In genomic region chr5:136084891-136085651, GRCm38 (mm10) we compare ENCODE assay signal across 8 mouse cellular contexts. TPM values are rescaled to one million over a fixed set of nuclear protein-coding genes. Genes with fewer than 3 reads are reported as not detected.
A peak's percentile ranks its signal among the peaks of the same experiment; 100 is the strongest.
DNase-seq lines count a peak whose midpoint lies in the region; ATAC-seq and TF ChIP-seq lines count a peak whose summit lies in the region.

No protein-coding gene starts in this region.

- no peaks in the 10 kb centered on the region for H3K36me3 ChIP-seq in heart, embryonic 14.5 days (ENCODE audit: control insufficient read depth, insufficient read depth, low read length)
- H3K36me3 ChIP-seq in forebrain, embryonic 11.5 days (ENCODE audit: control insufficient read depth, insufficient read depth, low read length) = no peaks in the 10 kb centered on the region
- 0 out of 2 replicates have a peak, but pooled peaks cover 3% of the 10 kb centered on the region for H3K36me3 ChIP-seq in kidney, embryonic 14.5 days (ENCODE audit: control insufficient read depth, insufficient read depth, low read length)
- no peaks in the 10 kb centered on the region for H3K36me3 ChIP-seq in midbrain, embryonic 13.5 days

- H3K4me1 ChIP-seq in heart, embryonic 14.5 days (ENCODE audit: control insufficient read depth in 2 of 2, insufficient read depth in 2 of 2, low read length in 2 of 2) = peaks cover 5 to 7% of the 10 kb centered on the region in 2 experiments; a peak in 3 of 4 replicates
- H3K4me1 ChIP-seq in bone marrow macrophage, adult 2 months (ENCODE audit: control insufficient read depth, insufficient read depth, low read length) = peaks cover 39% of the 10 kb centered on the region
- H3K4me1 ChIP-seq in forebrain, embryonic 11.5 days (replicated peaks; ENCODE audit: control insufficient read depth, insufficient read depth, low read length) = peaks cover 15% of the 10 kb centered on the region; the same call in 1 of the 2 replicates
- peaks cover 13% of the 10 kb centered on the region for H3K4me1 ChIP-seq in kidney, embryonic 14.5 days (ENCODE audit: control insufficient read depth, insufficient read depth, low read length)
- H3K4me1 ChIP-seq in midbrain, embryonic 13.5 days (replicated peaks) = peaks cover 29% of the 10 kb centered on the region

- H3K9ac ChIP-seq in heart, embryonic 14.5 days (ENCODE audit: low read length) = no peak overlapping the region
- H3K9ac ChIP-seq in forebrain, embryonic 11.5 days (ENCODE audit: low read length) = no peak overlapping the region; the same call in none of the 2 replicates
- peak overlapping the region; percentile 28 for H3K9ac ChIP-seq in kidney, embryonic 14.5 days (ENCODE audit: low read depth, low read length)
- peak overlapping the region; percentile 49; the same call in 1 of the 2 replicates for H3K9ac ChIP-seq in midbrain, embryonic 13.5 days (replicated peaks)

- no peak overlapping the region for H3K27ac ChIP-seq in heart, embryonic 14.5 days (replicated peaks in 1 of 2; ENCODE audit: control insufficient read depth in 1 of 2, insufficient read depth in 1 of 2, low read depth in 2 of 2, low read length in 2 of 2)
- peak overlapping the region; percentile 95 for H3K27ac ChIP-seq in bone marrow macrophage, adult 2 months (ENCODE audit: insufficient read depth, low read depth, low read length)
- H3K27ac ChIP-seq in forebrain, embryonic 11.5 days (ENCODE audit: low read depth, low read length) = no peak overlapping the region
- H3K27ac ChIP-seq in kidney, embryonic 14.5 days (ENCODE audit: low read depth, low read length) = no peak overlapping the region
- H3K27ac ChIP-seq in midbrain, embryonic 13.5 days = peak overlapping the region; percentile 70

- no peak for TF ChIP-seq POLR2A in bone marrow macrophage, adult 2 months (IDR thresholded peaks at IDR 0.05; ENCODE audit: borderline replicate concordance, low read depth, low read length)

- no peak for DNase-seq in heart, adult 18-20 months
- peak; percentile 73 for DNase-seq in forebrain, embryonic 11.5 days (ENCODE audit: low spot score)
- peak; percentile 50 for DNase-seq in thymus, postnatal 0 days (ENCODE audit: low spot score)
- no peak for DNase-seq in urinary bladder, postnatal 25 days (ENCODE audit: low spot score)

- no peak for TF ChIP-seq CTCF in bone marrow macrophage, adult 2 months (IDR thresholded peaks at IDR 0.05; ENCODE audit: low read depth, low read length)

- no peak overlapping the region for H3K4me3 ChIP-seq in heart, embryonic 14.5 days (ENCODE audit: control insufficient read depth in 1 of 2, insufficient read depth in 1 of 2, low read depth in 1 of 2, low read length in 2 of 2)
- peak overlapping the region; percentile 92 for H3K4me3 ChIP-seq in bone marrow macrophage, adult 2 months (ENCODE audit: insufficient read depth, low read length)
- peak overlapping the region; percentile 48 for H3K4me3 ChIP-seq in forebrain, embryonic 11.5 days (ENCODE audit: low read depth, low read length)
- H3K4me3 ChIP-seq in kidney, embryonic 14.5 days (ENCODE audit: low read length) = peak overlapping the region; percentile 44
- H3K4me3 ChIP-seq in midbrain, embryonic 13.5 days (replicated peaks) = peak overlapping the region; percentile 58

- ATAC-seq in heart, embryonic 14.5 days (ENCODE audit: insufficient number of reproducible peaks, insufficient read depth, low FRiP score, low read depth) = no peak
- 0 out of 2 replicates have a peak, but pooled peaks have one; percentile 11 for ATAC-seq in forebrain, embryonic 11.5 days (replicated peaks; ENCODE audit: low FRiP score)
- peak; percentile 34 for ATAC-seq in kidney, embryonic 14.5 days (ENCODE audit: low FRiP score, low TSS enrichment)
- peak; percentile 57 for ATAC-seq in midbrain, embryonic 13.5 days

- 25% methylated on average over 21 of the region's 21 CpGs for WGBS in heart, embryonic 14.5 days
- 5% methylated on average over 21 of the region's 21 CpGs for WGBS in forebrain, embryonic 11.5 days
- WGBS in kidney, embryonic 14.5 days = 6% methylated on average over 21 of the region's 21 CpGs
- WGBS in midbrain, embryonic 13.5 days = 4% methylated on average over 17 of the region's 21 CpGs

- no peaks in the 10 kb centered on the region for H3K9me3 ChIP-seq in heart, embryonic 14.5 days (ENCODE audit: control insufficient read depth, low read length)
- H3K9me3 ChIP-seq in forebrain, embryonic 11.5 days (ENCODE audit: control insufficient read depth, low read length) = no peaks in the 10 kb centered on the region
- no peaks in the 10 kb centered on the region for H3K9me3 ChIP-seq in kidney, embryonic 14.5 days (ENCODE audit: control insufficient read depth, low read length)
- H3K9me3 ChIP-seq in midbrain, embryonic 13.5 days = no peaks in the 10 kb centered on the region

- H3K4me2 ChIP-seq in heart, embryonic 14.5 days (ENCODE audit: low read length) = peak overlapping the region; percentile 99; the same call in 1 of the 2 replicates
- peak overlapping the region; percentile 29 for H3K4me2 ChIP-seq in forebrain, embryonic 11.5 days (ENCODE audit: low read depth, low read length, severe bottlenecking)
- peak overlapping the region; percentile 56 for H3K4me2 ChIP-seq in kidney, embryonic 14.5 days (replicated peaks; ENCODE audit: low read depth, low read length)
- peak overlapping the region; percentile 87 for H3K4me2 ChIP-seq in midbrain, embryonic 13.5 days (replicated peaks)

- peaks cover 22% of the 10 kb centered on the region for H3K27me3 ChIP-seq in heart, embryonic 14.5 days (ENCODE audit: control insufficient read depth, insufficient read depth, low read length)
- H3K27me3 ChIP-seq in forebrain, embryonic 11.5 days (ENCODE audit: control insufficient read depth, insufficient read depth, low read length) = peaks cover 7% of the 10 kb centered on the region; the same call in 1 of the 2 replicates
- no peaks in the 10 kb centered on the region for H3K27me3 ChIP-seq in kidney, embryonic 14.5 days (ENCODE audit: control insufficient read depth, insufficient read depth, low read length)
- peaks cover 9% of the 10 kb centered on the region for H3K27me3 ChIP-seq in midbrain, embryonic 13.5 days

RNA-seq across cellular contexts. Expression of gene Rasa4, which starts 1.4 kb away (rescaled TPM):
- polyA plus RNA-seq in heart, embryonic 14.5 days (2014; fragmentation: Nextera tagmentation; extraction: Ambion mirVana) = 1.3 and 1.8 TPM in 2 replicates
- 1 to 10 TPM; 4.8 to 5.4 TPM for total RNA-seq in heart, adult 18-20 months (2021)
- polyA plus RNA-seq in bone marrow macrophage, adult 2 months (2012; ENCODE audit: insufficient read depth, insufficient read length, missing spikeins) = 273 and 311 TPM in 2 replicates
- 4.3 and 7.2 TPM in 2 replicates for polyA plus RNA-seq in forebrain, embryonic 11.5 days (2014; fragmentation: Nextera tagmentation; extraction: Ambion mirVana)
- 13.5 and 17.5 TPM in 2 replicates for polyA plus RNA-seq in kidney, embryonic 14.5 days (2014; fragmentation: Nextera tagmentation; extraction: Ambion mirVana)
- polyA plus RNA-seq in midbrain, embryonic 13.5 days (2015; fragmentation: Nextera tagmentation; extraction: Ambion mirVana) = 13.7 and 16.4 TPM in 2 replicates
- polyA plus RNA-seq in thymus, postnatal 0 days (2015; fragmentation: Nextera tagmentation; extraction: Ambion mirVana) = 11.2 and 13.3 TPM in 2 replicates

RNA-seq across cellular contexts. Expression of gene Upk3bl, which starts 30.8 kb away (rescaled TPM):
- polyA plus RNA-seq in heart, embryonic 14.5 days (2014; fragmentation: Nextera tagmentation; extraction: Ambion mirVana) = 0.46 TPM in 1 of 2 replicates, not detected in the other
- not detected for total RNA-seq in heart, adult 18-20 months (2021)
- polyA plus RNA-seq in bone marrow macrophage, adult 2 months (2012; ENCODE audit: insufficient read depth, insufficient read length, missing spikeins) = not detected in 2 replicates
- polyA plus RNA-seq in forebrain, embryonic 11.5 days (2014; fragmentation: Nextera tagmentation; extraction: Ambion mirVana) = 0.77 and 0.80 TPM in 2 replicates
- polyA plus RNA-seq in kidney, embryonic 14.5 days (2014; fragmentation: Nextera tagmentation; extraction: Ambion mirVana) = 1.3 and 2.2 TPM in 2 replicates
- polyA plus RNA-seq in midbrain, embryonic 13.5 days (2015; fragmentation: Nextera tagmentation; extraction: Ambion mirVana) = not detected in 2 replicates
- 2.1 and 8.2 TPM in 2 replicates for polyA plus RNA-seq in thymus, postnatal 0 days (2015; fragmentation: Nextera tagmentation; extraction: Ambion mirVana)

RNA-seq across cellular contexts. Expression of gene Polr2j, which starts 31.4 kb away (rescaled TPM):
- polyA plus RNA-seq in heart, embryonic 14.5 days (2014; fragmentation: Nextera tagmentation; extraction: Ambion mirVana) = 166 and 178 TPM in 2 replicates
- 10 to 100 TPM; 63.7 to 78.8 TPM for total RNA-seq in heart, adult 18-20 months (2021)
- 82.8 and 86.7 TPM in 2 replicates for polyA plus RNA-seq in bone marrow macrophage, adult 2 months (2012; ENCODE audit: insufficient read depth, insufficient read length, missing spikeins)
- polyA plus RNA-seq in forebrain, embryonic 11.5 days (2014; fragmentation: Nextera tagmentation; extraction: Ambion mirVana) = 253 and 261 TPM in 2 replicates
- 270 and 326 TPM in 2 replicates for polyA plus RNA-seq in kidney, embryonic 14.5 days (2014; fragmentation: Nextera tagmentation; extraction: Ambion mirVana)
- polyA plus RNA-seq in midbrain, embryonic 13.5 days (2015; fragmentation: Nextera tagmentation; extraction: Ambion mirVana) = 242 TPM in 2 replicates
- 312 and 321 TPM in 2 replicates for polyA plus RNA-seq in thymus, postnatal 0 days (2015; fragmentation: Nextera tagmentation; extraction: Ambion mirVana)

RNA-seq across cellular contexts. Expression of gene Upk3b, which starts 46.8 kb away (rescaled TPM):
- polyA plus RNA-seq in heart, embryonic 14.5 days (2014; fragmentation: Nextera tagmentation; extraction: Ambion mirVana) = 22.5 and 35.4 TPM in 2 replicates
- 10 to 100 TPM; 11.1 to 23.7 TPM for total RNA-seq in heart, adult 18-20 months (2021)
- not detected in 2 replicates for polyA plus RNA-seq in bone marrow macrophage, adult 2 months (2012; ENCODE audit: insufficient read depth, insufficient read length, missing spikeins)
- not detected in 2 replicates for polyA plus RNA-seq in forebrain, embryonic 11.5 days (2014; fragmentation: Nextera tagmentation; extraction: Ambion mirVana)
- 0.85 and 0.99 TPM in 2 replicates for polyA plus RNA-seq in kidney, embryonic 14.5 days (2014; fragmentation: Nextera tagmentation; extraction: Ambion mirVana)
- polyA plus RNA-seq in midbrain, embryonic 13.5 days (2015; fragmentation: Nextera tagmentation; extraction: Ambion mirVana) = 0.05 TPM in 1 of 2 replicates, not detected in the other
- polyA plus RNA-seq in thymus, postnatal 0 days (2015; fragmentation: Nextera tagmentation; extraction: Ambion mirVana) = 0.32 and 0.48 TPM in 2 replicates

RNA-seq across cellular contexts. Expression of gene Lrwd1, which starts 50.8 kb away (rescaled TPM):
- polyA plus RNA-seq in heart, embryonic 14.5 days (2014; fragmentation: Nextera tagmentation; extraction: Ambion mirVana) = 13.8 and 16.9 TPM in 2 replicates
- 1 to 10 TPM; 5.5 to 5.7 TPM for total RNA-seq in heart, adult 18-20 months (2021)
- 30.5 and 36.4 TPM in 2 replicates for polyA plus RNA-seq in bone marrow macrophage, adult 2 months (2012; ENCODE audit: insufficient read depth, insufficient read length, missing spikeins)
- polyA plus RNA-seq in forebrain, embryonic 11.5 days (2014; fragmentation: Nextera tagmentation; extraction: Ambion mirVana) = 48.1 and 53.3 TPM in 2 replicates
- polyA plus RNA-seq in kidney, embryonic 14.5 days (2014; fragmentation: Nextera tagmentation; extraction: Ambion mirVana) = 32.2 and 40.0 TPM in 2 replicates
- 31.7 and 33.8 TPM in 2 replicates for polyA plus RNA-seq in midbrain, embryonic 13.5 days (2015; fragmentation: Nextera tagmentation; extraction: Ambion mirVana)
- 66.5 and 67.6 TPM in 2 replicates for polyA plus RNA-seq in thymus, postnatal 0 days (2015; fragmentation: Nextera tagmentation; extraction: Ambion mirVana)

Comparison
In these comparisons a context has a peak if more than half of its experiments do, and no peak if none do; other contexts are left out.
1. H3K27ac ChIP-seq: peak in bone marrow macrophage, adult 2 months (single experiment) and midbrain, embryonic 13.5 days (single experiment); none in heart, embryonic 14.5 days (0 of 2), forebrain, embryonic 11.5 days (single experiment) and kidney, embryonic 14.5 days (single experiment).
2. H3K4me2 ChIP-seq: peak in every context shown above with its lines; median percentile 99 in heart, embryonic 14.5 days; 87 in midbrain, embryonic 13.5 days; 56 in kidney, embryonic 14.5 days; 29 in forebrain, embryonic 11.5 days.
3. H3K4me3 ChIP-seq: peak in bone marrow macrophage, adult 2 months (single experiment), forebrain, embryonic 11.5 days (single experiment), kidney, embryonic 14.5 days (single experiment) and midbrain, embryonic 13.5 days (single experiment); none in heart, embryonic 14.5 days (0 of 2).
4. H3K9ac ChIP-seq: peak in kidney, embryonic 14.5 days (single experiment) and midbrain, embryonic 13.5 days (single experiment); none in heart, embryonic 14.5 days (single experiment) and forebrain, embryonic 11.5 days (single experiment).
5. DNase-seq: peak in forebrain, embryonic 11.5 days (single experiment) and thymus, postnatal 0 days (single experiment); none in heart, adult 18-20 months (0 of 2) and urinary bladder, postnatal 25 days (single experiment).
6. RNA of gene Rasa4, which starts 1.4 kb away (polyA plus RNA-seq): 273 to 311 TPM in bone marrow macrophage, adult 2 months; 13.5 to 17.5 TPM in kidney, embryonic 14.5 days, 13.7 to 16.4 TPM in midbrain, embryonic 13.5 days, 11.2 to 13.3 TPM in thymus, postnatal 0 days, 4.3 to 7.2 TPM in forebrain, embryonic 11.5 days and 1.3 to 1.8 TPM in heart, embryonic 14.5 days; every median in the first group is over 10 times any median in the second.